Mouse (Mus musculus): ENCODE data around the gene Cdkn1c. TPM values are rescaled to one million over a fixed set of nuclear protein-coding genes. Genes with fewer than 3 reads are reported as not detected.

Gene Cdkn1c
- polyA plus RNA-seq, 1 experiment from 2014 or later, result 1,218 TPM

DNA sequence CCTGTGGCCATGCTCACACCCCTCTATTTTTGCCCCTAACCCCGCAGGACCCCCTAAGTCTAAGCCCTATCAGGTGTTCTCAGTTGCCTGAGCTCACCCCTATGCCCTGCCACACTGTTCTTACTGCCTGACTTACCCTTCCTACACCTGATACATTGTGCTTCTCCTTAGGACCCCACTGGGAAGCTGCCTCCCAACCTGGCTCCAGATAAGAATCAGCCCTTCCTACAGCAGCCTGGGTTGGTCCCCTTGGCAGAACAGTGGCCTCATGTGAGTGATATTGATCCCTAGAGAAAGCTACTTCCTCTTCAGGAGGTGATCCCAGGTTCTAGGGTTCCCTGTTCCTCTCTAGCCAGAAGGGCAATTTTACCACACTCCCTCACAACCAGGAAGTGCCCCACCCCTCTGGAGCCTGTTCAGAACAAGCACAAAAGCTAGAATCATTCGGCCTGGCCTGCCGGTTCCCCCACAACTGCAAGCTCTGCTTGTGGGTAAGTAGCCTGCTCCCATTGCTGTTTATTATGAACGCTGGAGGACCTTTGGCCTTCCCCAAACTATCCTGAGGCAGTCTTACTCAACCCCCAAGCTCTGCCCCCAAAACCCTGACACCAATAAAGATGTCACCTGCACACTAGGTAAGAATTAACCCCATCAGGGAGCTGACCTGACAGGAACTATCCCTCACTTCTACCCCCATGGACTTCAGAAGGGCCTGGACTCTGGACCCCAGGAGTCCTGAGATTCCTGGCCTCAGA is 12.7 kb upstream of the Cdkn1c start, which contains the start of gene Slc22a18:
TSS of gene Slc22a18 (plus strand) at position 390 of the 755 bp plus-strand sequence.
- no peak for ATAC-seq (ENCODE audit: insufficient number of reproducible peaks, low FRiP score)
- no peak within 1 kb of the TSS for H3K9ac ChIP-seq
- H3K4me2 ChIP-seq, result 0 out of 2 replicates have a peak within 1 kb of the TSS, but pooled peaks have one; percentile 11
- no peaks in the 10 kb centered on the region for H3K36me3 ChIP-seq
- H3K4me1 ChIP-seq (replicated peaks), result peaks cover 12% of the 10 kb centered on the region; the same call in 1 of the 2 replicates
- H3K9me3 ChIP-seq (replicated peaks), result no peaks in the 10 kb centered on the region
- no peak within 1 kb of the TSS for H3K27ac ChIP-seq (ENCODE audit: poor library complexity, severe bottlenecking)
- H3K27me3 ChIP-seq (replicated peaks), result peaks cover 10% of the 10 kb centered on the region; the same call in 1 of the 2 replicates
- no peak within 1 kb of the TSS for H3K4me3 ChIP-seq
- 38% methylated on average over 4 of the region's 4 CpGs for WGBS

DNA sequence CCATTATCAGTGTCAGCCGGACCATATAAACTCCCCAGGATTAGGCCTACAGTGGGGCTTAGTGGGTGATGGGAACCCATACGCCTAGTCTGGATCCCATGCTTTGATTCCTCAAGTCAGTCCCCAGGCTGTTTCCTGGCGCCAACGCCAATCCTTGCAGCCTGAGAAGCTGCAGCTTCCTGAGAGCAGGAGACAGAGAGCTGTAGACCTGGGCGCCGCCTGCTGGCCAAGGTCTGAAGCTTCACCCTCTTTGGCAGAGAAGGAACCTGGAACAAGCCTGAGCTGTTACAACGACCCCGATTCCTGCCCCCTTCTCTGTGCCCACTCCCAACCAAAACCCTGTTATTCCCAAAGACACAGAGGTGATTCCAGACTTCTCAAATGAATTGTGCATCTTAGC is 9.1 kb upstream of the Cdkn1c start:
- H3K4me3 ChIP-seq, result no peak overlapping the region
- H3K9me3 ChIP-seq (replicated peaks), result no peaks in the 10 kb centered on the region
- no peaks in the 10 kb centered on the region for H3K27me3 ChIP-seq (replicated peaks)
- H3K4me1 ChIP-seq (replicated peaks), result peaks cover 29% of the 10 kb centered on the region
- H3K36me3 ChIP-seq, result no peaks in the 10 kb centered on the region
- H3K27ac ChIP-seq (ENCODE audit: poor library complexity, severe bottlenecking), result no peak overlapping the region
- H3K4me2 ChIP-seq, result no peak overlapping the region
- 12% methylated on average over 8 of the region's 8 CpGs for WGBS
- ATAC-seq (ENCODE audit: insufficient number of reproducible peaks, low FRiP score), result no peak
- H3K9ac ChIP-seq, result no peak overlapping the region

DNA sequence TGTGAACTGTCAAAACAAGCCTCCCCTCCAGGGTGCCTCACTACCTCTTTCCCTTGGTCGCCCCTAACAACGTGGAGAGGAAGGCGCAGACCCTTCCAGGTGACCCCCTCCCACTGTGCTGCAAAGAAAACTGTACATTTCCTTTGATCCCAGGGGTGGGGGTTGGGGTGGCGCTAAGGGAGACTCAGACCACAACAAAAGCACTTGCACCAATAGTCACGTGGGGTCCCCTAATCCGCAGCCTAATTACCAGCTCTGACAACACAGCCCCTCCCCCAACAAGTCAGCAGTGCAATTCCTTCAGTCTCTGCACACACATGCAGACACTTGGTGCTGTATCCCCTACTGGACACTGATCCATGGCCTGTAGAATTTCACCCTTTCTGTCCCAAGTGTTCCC is 6.9 kb upstream of the Cdkn1c start:
- ATAC-seq (ENCODE audit: insufficient number of reproducible peaks, low FRiP score), result no peak
- H3K9me3 ChIP-seq (replicated peaks), result no peaks in the 10 kb centered on the region
- 24% methylated on average over 6 of the region's 6 CpGs for WGBS
- H3K27ac ChIP-seq (ENCODE audit: poor library complexity, severe bottlenecking), result no peak overlapping the region
- H3K36me3 ChIP-seq, result no peaks in the 10 kb centered on the region
- no peak overlapping the region for H3K4me2 ChIP-seq
- no peaks in the 10 kb centered on the region for H3K27me3 ChIP-seq (replicated peaks)
- H3K4me3 ChIP-seq, result no peak overlapping the region
- no peak overlapping the region for H3K9ac ChIP-seq
- H3K4me1 ChIP-seq (replicated peaks), result peaks cover 44% of the 10 kb centered on the region

DNA sequence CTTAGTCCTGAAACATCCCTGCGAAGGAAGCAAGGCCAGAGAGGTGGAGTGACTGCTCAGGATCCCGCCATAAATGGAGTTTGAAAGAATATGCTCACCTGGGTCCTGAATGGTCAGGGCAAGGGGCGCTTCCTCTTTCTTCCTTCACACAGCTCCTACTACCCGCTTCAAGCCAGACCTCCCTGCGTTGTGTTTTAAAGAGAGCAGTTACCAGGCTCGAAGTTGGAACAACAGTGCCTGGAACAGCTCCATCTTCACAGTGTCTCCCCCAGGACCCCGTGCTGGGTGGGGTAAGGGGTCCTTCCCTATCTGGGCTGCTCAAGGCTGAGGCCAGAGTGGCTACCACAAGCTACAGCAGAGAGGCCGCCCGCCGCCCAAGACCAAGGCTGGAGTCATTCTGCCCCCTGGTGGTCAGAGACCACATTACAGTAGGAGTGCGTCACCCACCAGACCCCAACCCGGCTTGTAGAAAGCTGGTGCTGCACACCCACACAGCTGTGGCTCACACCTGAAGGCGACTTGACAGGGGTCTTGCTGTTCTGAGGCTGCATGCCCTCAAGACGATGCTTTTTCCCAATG is 5.3 kb upstream of the Cdkn1c start:
- H3K27ac ChIP-seq (ENCODE audit: poor library complexity, severe bottlenecking), result no peak overlapping the region
- 35% methylated on average over 14 of the region's 14 CpGs for WGBS
- H3K36me3 ChIP-seq, result no peaks in the 10 kb centered on the region
- H3K9ac ChIP-seq, result no peak overlapping the region
- peak; percentile 13; the same call in 1 of the 2 replicates for ATAC-seq (ENCODE audit: insufficient number of reproducible peaks, low FRiP score)
- peaks cover 51% of the 10 kb centered on the region for H3K4me1 ChIP-seq (replicated peaks)
- H3K4me2 ChIP-seq, result no peak overlapping the region
- peaks cover 3% of the 10 kb centered on the region for H3K9me3 ChIP-seq (replicated peaks)
- no peak overlapping the region for H3K4me3 ChIP-seq
- H3K27me3 ChIP-seq (replicated peaks), result no peaks in the 10 kb centered on the region

DNA sequence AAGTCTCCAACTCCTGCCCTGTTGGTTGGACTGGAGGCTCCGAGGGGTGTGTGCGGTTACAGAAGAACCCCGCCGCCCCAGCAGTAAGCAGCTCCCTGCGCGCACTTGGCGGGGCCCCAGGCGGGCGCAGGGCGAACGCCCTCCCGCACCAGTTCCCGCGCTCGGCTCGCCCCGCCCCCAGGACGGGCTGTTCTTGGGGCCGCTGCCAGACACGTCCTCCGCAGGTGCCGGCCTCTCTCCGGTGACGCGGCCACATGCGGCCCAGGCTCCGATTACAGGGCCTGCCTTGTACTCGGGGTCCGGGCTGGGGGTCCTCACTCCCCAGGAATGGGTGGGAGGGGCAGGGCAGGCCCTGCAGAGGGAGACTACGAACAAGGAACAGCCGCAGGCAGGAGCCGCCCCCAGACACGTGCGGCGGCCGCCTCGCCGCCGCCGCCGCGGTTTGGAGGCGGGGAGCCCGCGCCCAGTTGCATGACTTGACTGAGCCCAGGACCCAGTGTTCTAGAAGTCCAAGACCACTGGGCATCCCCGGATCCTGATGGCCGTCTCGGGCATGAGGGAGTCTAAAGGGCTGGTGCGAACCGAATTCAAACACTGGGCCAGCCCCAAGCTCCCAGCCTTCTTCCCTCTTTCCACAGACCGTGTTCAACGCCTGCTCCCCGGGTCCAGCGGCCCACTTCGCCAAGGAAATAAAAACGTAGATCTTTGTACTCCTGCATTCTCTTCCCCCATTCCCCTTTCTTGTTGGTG is 4.1 kb upstream of the Cdkn1c start:
- Histone ChIP-seq H3K4me1 (replicated peaks) (peaks cover 51% of the 10 kb centered on the region), H3K36me3 (no peaks in the 10 kb centered on the region), H3K4me2 (peak overlapping the region; percentile 81), H3K9ac (peak overlapping the region; percentile 64), H3K4me3 (peak overlapping the region; percentile 44), H3K9me3 (replicated peaks) (peaks cover 15% of the 10 kb centered on the region), H3K27me3 (replicated peaks) (no peaks in the 10 kb centered on the region), H3K27ac (ENCODE audit: poor library complexity, severe bottlenecking) (no peak overlapping the region)
- no peak for ATAC-seq (ENCODE audit: insufficient number of reproducible peaks, low FRiP score)
- 13% methylated on average over 56 of the region's 56 CpGs for WGBS

DNA sequence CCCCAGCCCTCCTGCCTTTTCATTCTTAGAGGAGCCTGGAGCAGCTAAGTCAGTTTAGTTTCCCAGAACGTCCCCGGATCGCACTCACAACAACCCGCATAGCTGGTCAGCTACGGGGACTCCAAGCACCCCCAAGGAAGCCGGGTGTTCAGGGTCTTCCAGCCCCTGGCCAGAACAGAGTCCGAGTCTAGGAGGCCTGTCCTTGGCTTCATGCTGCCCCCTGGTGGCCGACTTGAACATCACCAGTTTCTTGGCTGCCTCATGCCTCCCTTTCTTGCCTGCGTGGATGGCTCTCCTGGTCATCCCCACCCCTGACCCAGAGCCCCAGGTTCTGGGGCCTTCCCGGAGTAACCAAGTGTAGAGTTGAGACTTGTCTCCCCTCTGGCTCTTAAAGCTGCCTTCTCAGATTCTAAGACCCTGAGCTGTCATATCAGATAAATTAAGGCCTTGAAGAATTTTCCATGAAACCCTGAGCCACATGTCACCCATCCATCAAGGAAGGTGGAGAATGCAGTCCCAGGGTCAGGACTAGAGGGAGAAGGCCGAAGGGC is 3.1 kb upstream of the Cdkn1c start:
- 0 out of 2 replicates have a peak overlapping the region, but pooled peaks have one; percentile 4 for H3K9ac ChIP-seq
- no peak overlapping the region for H3K4me3 ChIP-seq
- WGBS, result 25% methylated on average over 11 of the region's 11 CpGs
- peaks cover 26% of the 10 kb centered on the region for H3K9me3 ChIP-seq (replicated peaks)
- 0 out of 2 replicates have a peak, but pooled peaks have one; percentile 0 for ATAC-seq (ENCODE audit: insufficient number of reproducible peaks, low FRiP score)
- peak overlapping the region; percentile 81 for H3K4me2 ChIP-seq
- H3K27ac ChIP-seq (ENCODE audit: poor library complexity, severe bottlenecking), result no peak overlapping the region
- no peaks in the 10 kb centered on the region for H3K36me3 ChIP-seq
- no peaks in the 10 kb centered on the region for H3K27me3 ChIP-seq (replicated peaks)
- peaks cover 45% of the 10 kb centered on the region for H3K4me1 ChIP-seq (replicated peaks)

DNA sequence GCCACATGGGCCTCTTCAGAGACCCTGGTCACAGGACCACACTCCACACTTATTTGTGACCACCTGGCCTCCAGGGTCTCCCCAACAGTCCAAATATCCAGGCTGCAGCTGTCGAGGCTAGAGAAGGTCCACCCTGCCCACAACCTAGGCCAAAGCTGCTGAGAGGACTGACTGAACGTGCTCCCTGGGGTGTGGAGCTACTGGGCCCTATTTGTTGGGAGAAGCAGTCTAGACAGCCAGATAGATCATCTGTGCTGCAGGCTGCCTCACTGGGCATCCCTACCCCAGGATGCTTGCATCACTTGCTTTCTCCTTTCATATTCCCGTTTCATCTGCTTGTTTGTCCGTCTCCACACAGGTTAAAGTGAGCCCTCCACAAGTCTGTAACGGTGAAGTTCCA is 1.7 kb upstream of the Cdkn1c start:
- Histone ChIP-seq H3K4me1 (replicated peaks) (peaks cover 39% of the 10 kb centered on the region), H3K27ac (ENCODE audit: poor library complexity, severe bottlenecking) (no peak overlapping the region), H3K9me3 (replicated peaks) (peaks cover 28% of the 10 kb centered on the region), H3K9ac (no peak overlapping the region), H3K27me3 (replicated peaks) (no peaks in the 10 kb centered on the region), H3K4me3 (no peak overlapping the region), H3K36me3 (no peaks in the 10 kb centered on the region), H3K4me2 (no peak overlapping the region)
- ATAC-seq (ENCODE audit: insufficient number of reproducible peaks, low FRiP score), result no peak
- 73% methylated on average over 5 of the region's 5 CpGs for WGBS

DNA sequence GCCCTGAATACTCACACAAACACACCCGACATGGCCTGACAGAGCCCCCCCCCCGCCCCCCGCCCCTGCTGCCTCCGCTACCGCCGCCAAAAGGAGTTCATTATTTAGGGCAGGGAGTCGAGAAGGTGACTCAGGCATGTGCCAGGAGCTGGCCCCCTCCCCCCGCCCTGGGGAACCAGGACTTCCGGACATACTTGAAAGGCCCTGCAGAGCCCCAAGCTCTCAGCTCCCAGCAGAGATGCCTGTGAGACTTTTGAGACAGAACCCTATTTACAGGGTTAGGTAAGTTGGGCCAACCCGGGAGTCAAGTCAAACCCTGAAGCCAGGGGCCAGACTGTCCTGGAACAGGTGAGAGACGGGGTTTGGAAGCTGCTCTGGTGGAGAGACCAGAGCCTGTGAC is 1.1 kb upstream of the Cdkn1c start:
- WGBS, result 41% methylated on average over 11 of the region's 11 CpGs
- Histone ChIP-seq H3K36me3 (no peaks in the 10 kb centered on the region), H3K9ac (peak overlapping the region; percentile 47; the same call in 1 of the 2 replicates), H3K27me3 (replicated peaks) (peaks cover 3% of the 10 kb centered on the region; the same call in 1 of the 2 replicates), H3K27ac (ENCODE audit: poor library complexity, severe bottlenecking) (peak overlapping the region; percentile 64; the same call in 1 of the 2 replicates), H3K9me3 (replicated peaks) (peaks cover 28% of the 10 kb centered on the region), H3K4me2 (peak overlapping the region; percentile 73), H3K4me1 (replicated peaks) (peaks cover 39% of the 10 kb centered on the region), H3K4me3 (no peak overlapping the region)
- no peak for ATAC-seq (ENCODE audit: insufficient number of reproducible peaks, low FRiP score)

DNA sequence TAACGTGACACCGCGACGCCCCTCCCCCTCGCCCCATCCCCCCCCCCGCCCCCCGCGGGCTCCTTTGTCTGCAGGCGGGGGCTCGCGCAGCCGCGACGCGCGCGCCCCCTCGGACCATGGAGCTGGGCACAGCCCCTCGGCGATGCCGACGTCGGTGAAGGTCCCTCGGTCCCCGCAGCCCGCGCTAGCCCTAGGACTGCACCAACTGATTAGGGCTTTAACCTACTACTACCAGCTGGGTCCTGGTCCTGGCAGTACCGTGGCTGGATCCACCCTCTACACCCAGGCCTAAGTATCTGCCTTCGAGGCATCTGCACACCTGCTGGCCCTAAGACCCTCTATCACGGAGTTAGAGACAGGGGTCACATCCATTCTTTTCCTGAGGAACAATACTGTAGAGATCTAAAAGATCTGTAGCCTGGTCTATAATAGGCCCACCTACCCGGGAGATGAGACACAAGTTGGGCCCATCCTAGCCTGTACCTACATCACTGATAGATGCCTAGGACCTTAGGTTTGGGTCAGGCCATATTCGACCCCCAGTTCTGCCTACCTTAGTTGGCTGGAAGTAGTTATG is 532 bp upstream of the Cdkn1c start:
- Histone ChIP-seq H3K4me3 (peak overlapping the region; percentile 59), H3K9ac (peak overlapping the region; percentile 47), H3K27me3 (replicated peaks) (peaks cover 8% of the 10 kb centered on the region; the same call in 1 of the 2 replicates), H3K4me2 (peak overlapping the region; percentile 73), H3K9me3 (replicated peaks) (peaks cover 28% of the 10 kb centered on the region), H3K4me1 (replicated peaks) (peaks cover 39% of the 10 kb centered on the region), H3K36me3 (no peaks in the 10 kb centered on the region), H3K27ac (ENCODE audit: poor library complexity, severe bottlenecking) (peak overlapping the region; percentile 64; the same call in 1 of the 2 replicates)
- ATAC-seq (ENCODE audit: insufficient number of reproducible peaks, low FRiP score), result peak; percentile 16
- 20% methylated on average over 25 of the region's 32 CpGs for WGBS

DNA sequence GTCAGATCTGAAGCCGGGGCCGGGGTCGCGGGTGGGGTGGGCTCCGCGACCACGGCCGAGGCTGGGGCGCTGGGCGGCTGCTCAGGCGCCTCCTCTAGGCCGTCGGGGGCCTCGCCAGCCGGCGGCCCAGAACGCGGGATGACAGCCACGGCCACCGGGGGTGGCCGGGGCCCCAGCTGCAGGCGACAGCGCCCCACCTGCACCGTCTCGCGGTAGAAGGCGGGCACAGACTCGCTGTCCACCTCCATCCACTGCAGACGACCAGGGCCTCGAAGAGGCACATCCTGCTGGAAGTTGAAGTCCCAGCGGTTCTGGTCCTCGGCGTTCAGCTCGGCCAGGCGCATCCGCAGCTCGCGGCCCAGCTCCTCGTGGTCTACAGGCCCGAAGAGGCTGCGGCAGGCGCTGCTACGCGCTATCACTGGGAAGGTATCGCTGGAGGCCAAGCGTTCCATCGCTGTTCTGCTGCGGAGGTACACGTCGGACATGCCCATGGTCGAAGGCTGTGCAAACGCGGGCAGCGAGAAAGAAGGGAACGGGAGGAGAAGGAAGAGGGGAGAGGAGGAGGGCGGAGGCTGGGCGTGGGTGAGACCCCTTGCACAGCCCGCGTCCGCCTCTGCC is 524 bp downstream of the Cdkn1c start:
- Histone ChIP-seq H3K4me2 (peak overlapping the region; percentile 73), H3K27ac (ENCODE audit: poor library complexity, severe bottlenecking) (peak overlapping the region; percentile 77), H3K4me1 (replicated peaks) (peaks cover 37% of the 10 kb centered on the region), H3K4me3 (peak overlapping the region; percentile 59), H3K9me3 (replicated peaks) (peaks cover 28% of the 10 kb centered on the region), H3K36me3 (no peaks in the 10 kb centered on the region), H3K9ac (peak overlapping the region; percentile 85), H3K27me3 (replicated peaks) (peaks cover 15% of the 10 kb centered on the region; the same call in 1 of the 2 replicates)
- ATAC-seq (ENCODE audit: insufficient number of reproducible peaks, low FRiP score), result no peak
- 29% methylated on average over 60 of the region's 60 CpGs for WGBS

All from heart, embryonic 12.5 days (tissue).